Mouse (Mus musculus) brain, adult 2 months (tissue): Measurements from ENCODE around the gene Trnp1.
"Not testable (repeated sequence)": the region's sequence is repeated elsewhere in the genome, so short reads cannot be mapped to it uniquely, and the experiment has no call there.

Source experiments
- DNase-seq: peaks from one replicate; pipeline ENCODE4 v3.0.0; 2011; ENCODE audit warnings: low read depth, low spot score

Gene Trnp1

DNA sequence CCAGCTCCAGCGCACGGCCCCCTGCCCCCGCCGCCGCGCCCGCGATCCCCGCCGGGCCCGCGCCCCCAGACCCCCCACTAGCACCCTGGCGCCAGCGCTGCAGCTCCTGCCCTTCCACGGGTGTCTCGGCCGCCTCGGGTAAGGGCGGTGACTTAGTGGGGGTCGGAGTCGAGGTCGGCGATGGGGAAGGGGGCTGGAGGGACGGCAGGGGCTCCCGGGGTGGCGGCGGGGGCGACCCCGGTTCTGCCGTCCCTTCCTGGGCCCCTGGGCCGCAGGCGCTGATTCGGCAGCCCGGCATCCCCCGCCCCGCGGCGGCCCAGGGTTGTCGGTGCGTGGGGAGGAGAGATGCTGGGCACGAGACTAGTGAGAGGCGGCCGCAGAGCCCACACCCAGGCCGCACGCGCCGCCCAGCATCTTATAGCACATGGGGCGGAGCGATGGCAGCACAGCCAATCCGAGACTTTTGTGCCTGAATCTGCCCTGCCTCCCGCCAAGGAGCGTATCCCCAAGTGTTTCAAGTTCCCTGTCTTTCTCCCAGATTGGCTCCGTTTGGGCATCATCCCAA lies at the start of gene Trnp1:
Gene Trnp1 (minus strand): TSS at position 391 of the 565 bp plus-strand sequence.
- peak; percentile 98 for DNase-seq

DNA sequence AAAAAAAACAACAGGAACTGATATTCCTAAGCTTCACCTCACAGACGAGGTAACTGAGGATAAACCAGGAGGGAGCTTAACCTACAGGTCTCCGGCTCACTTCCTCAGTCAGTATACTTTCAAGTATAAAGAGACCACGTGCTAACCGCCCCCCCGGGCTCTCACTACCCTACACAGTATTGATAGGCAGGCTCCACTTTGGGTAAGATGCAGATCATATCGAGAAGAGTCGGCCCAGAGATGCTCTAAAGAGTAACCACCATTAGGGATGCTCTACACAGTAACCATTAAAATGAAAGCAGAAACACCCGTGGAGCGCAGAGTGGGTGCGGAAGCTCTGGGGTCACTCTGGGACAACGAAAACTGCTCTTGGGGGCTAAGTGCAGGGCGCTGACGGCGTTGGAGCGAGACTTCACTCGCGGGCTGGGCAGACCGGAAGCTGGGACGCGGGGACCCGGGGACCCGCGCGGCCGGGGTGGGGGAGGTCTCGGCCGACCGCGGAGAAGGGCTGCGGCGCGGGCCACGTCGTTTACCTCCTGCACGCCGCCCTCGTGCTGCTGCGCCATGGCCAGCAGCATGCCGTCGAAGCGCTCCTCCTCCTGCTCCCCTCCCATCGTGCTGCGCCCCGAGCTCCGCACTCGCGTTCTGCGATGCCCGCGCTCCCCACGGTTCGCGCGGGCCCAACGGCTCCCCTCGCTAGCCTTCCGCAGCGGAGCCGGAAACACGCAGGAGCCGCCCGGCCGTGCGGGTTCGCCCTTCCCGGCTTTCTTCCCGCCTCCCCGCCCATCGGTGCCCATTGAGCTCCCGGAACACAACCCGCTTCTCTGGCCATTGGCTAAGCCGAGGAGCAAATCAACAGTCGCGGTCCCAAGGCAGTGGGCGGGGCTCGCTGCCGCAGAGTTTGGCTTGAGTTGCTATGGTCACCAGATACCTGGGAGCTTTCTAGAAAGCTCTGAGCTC lies 47.2 kb upstream of the Trnp1 start, which contains the start of gene Nudc:
Gene Nudc (minus strand): TSS at position 725 of the 960 bp plus-strand sequence.
- DNase-seq: peak; percentile 98

DNA sequence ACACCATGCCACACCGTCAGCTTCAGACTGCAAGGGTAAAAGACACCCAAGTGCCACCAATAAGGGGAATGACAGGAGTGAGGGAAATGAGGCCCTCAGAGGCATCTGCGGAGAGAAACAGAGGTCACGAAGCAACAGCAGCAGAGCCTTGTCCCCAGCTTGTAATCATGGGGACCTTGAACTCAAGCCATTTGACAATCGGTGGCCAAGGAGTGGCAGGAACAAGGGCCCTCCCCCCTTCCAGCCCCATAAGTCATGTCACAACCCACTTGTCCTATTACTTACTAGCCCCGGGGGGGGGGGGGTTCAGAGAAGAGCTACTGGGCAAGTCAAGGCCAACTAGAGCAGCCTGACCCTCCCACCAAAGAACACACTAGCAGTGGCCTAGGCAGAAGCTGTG lies 38.3 kb upstream of the Trnp1 start:
- no peak for DNase-seq

DNA sequence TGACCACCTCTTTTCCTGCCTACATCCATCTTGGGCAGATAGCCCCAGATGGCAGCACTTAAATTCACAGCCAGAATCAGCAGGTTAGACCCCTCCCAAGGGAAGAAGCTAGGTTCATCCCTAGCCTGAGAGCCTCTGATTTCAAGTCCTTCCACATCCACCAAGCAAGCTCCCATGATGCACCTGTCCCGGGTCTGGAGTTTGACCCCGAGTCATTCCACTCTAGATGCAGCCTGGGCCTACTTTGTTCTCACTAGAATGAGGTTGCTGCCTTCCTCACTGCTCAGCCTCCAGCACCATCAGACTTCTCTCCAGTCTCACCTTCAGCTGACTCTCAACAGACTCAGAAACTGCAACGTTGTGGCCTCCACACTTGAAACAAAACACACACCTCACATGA lies 37.7 kb upstream of the Trnp1 start:
- no peak for DNase-seq

DNA sequence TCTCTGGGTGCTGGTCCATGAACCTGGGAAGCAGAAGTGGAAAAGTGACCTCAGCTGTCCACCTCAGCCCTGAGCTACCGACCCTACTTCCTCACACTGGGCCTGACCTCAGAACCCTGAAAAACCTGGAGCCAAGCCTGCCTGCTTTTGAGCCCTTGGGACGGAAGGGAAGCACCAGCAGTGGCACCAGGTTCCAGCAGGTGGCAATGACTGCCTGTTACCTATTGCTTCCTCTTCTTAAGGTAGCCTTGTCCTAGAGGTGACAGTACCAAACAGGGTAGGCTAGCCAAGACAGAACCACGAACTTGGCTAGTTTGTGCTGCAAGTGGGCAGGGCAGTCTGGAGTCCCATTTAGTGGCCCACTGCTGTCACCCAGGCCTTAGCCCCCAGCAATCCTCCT lies 34.4 kb upstream of the Trnp1 start:
- DNase-seq: no peak

DNA sequence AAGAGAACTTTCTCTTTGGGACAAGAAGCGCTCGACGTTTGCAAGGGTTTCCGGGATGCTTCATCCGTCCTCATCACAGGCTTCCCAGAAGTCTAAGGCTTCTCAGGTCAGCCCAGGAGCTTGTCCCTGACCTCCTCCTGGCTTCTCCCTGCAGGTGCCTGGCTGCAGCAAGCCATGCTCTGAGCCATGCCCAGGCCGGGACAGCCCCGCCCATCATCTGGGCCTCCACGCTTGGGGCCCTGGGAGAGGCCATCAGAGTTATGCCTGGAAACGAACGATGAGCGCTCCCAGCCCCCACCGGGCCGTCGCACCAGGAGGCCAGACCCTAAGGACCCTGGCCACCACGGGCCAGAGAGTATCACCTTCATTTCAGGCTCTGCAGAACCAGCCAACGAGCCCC lies 29.4 kb upstream of the Trnp1 start:
- DNase-seq: no peak

DNA sequence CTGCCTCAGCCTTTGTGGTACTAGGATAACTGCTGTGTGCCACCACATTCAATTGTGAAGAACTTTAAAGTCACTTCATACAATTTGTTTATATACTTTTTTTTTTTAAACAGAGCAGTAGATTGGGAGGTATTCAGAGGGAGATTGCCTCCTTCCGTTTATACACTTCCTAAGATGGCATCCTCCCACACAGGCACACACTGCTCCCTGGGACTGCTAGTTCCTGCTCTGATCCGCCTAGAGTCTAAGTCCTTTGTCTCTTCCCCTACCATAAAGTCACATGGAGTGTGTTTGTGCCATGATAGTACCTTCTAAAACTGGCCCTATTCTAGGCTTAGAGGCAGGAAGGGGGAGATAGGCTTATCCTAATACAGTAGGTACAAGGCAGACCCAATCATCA lies 23.2 kb upstream of the Trnp1 start:
- DNase-seq: peak; percentile 63

DNA sequence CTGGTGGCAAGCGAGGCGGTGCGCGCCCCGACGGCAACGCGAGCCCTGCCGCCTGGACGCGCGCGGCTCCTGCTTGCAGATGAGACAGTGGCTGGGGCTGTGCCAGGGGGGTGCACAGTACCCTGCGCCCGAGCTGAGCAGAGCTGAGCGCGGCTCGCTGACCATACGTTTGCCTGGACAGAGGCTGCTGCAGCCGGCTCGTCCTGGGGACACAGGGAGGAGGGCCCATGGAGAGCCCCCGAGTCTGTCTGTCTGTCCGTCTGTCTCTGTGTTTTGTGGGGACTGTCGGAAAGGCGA lies 21.0 kb upstream of the Trnp1 start:
- DNase-seq: no peak

DNA sequence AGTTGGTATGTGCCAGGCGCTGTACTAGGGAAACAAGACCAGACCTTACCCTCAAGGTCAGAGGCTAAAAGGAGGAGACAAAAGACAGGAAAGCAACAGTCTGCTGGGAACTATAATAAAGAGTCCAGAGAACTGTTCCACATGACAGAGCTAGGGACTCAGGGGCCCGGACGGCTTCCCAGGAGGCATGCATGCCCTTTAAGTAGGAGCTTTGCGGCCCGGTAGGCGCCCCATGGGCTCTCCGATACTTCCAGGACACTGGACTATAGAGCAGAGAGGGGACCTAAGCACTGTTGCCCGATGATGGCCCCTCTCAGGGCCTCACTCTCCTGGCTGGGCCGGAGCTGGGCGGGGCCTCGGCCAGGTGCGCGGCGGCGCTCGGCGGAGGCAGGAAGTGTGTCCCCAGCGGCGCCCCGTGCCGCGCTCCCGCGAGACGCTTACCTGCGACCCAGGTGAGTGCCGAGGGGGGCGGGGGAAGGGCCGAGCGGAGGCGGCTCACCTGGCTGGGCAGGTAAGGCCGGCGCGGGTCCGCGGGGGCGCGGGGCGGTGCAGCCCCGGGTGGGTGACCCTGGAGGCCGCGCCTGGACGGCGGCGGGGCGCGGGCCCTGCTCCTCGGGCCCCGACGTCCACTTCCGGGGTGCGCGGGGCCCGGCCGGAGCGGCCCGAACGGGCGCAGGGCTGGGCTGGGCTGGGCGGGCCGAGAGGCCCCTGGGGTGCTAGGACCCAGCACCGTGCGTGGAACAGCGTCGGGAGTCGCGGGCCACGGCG lies 20.4 kb upstream of the Trnp1 start, which contains the start of gene Kdf1:
Gene Kdf1 (plus strand): TSS at position 363 of the 768 bp plus-strand sequence.
- no peak for DNase-seq

DNA sequence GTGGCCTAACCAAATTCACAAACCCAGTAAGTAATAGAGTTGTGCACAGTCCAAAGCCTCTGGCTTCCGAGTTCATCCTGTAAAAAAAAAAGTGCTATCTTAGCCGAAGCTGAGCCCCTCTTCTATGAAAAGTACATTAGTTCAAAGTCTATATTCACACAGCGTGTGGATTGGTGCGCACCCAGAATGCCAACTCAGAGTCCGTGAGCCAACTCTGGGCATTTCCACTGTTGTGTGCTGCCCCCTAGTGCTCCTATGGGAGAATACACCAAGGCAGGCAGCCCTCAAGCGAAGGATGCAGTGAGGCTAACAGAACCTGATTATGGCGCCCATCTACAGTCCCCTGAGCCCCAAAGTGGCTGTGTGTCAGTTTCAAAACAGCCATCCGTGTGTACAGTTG lies 14.6 kb upstream of the Trnp1 start:
- peak; percentile 83 for DNase-seq

DNA sequence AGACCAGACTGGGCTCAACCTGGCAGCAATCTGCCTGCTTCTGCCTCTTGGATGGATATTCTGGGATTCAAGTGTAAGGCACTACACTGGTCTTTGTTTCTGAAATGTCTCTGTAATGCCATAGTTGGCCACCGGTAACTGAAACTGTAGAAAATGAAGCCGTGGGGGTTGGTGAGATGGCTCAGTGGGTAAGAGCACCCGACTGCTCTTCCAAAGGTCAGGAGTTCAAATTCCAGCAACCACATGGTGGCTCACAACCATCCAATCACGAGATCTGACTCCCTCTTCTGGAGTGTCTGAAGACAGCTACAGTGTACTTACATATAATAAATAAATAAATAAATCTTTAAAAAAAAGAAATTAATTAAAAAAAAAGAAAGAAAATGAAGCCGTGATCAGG lies 14.2 kb upstream of the Trnp1 start:
- not testable (repeated sequence) for DNase-seq

DNA sequence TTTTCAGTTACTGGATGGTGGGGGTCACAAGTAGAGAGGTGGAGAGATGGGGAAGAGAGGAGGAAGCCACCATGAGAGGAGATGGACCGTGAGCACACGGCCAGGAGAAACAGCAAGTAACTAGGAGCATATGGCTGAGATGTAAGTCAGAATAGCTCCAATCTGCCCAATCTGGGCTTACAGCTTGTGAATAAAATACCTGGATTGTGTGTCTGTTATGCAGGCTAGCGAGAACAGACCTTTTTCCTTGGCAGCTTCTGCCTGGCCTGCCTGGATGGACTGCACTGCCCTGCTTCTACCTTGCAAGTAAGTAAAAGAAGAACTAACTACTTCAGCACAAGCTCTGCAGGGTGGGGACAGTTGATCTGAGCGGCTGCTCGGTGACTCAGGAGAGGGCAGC lies 12.7 kb upstream of the Trnp1 start:
- DNase-seq: peak; percentile 80

DNA sequence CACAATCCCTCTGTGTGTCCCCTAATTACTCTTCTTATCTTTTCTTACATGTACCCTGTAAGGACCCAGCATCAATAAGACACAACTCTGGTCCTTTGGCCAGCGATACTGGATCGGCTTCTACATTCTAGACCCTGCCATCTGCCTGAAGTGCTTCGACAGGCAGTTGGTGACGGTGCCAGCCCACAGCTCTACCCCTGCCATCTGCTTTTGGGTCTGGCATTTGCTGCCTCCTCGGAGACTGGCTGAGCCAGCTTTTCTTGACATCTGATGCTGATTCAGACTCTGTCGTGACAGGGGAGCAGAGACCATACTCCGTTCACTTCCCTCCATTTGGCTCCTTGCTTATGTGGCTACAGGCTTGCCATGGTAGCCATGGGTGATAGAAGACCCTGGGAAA lies 10.6 kb upstream of the Trnp1 start:
- peak; percentile 94 for DNase-seq

DNA sequence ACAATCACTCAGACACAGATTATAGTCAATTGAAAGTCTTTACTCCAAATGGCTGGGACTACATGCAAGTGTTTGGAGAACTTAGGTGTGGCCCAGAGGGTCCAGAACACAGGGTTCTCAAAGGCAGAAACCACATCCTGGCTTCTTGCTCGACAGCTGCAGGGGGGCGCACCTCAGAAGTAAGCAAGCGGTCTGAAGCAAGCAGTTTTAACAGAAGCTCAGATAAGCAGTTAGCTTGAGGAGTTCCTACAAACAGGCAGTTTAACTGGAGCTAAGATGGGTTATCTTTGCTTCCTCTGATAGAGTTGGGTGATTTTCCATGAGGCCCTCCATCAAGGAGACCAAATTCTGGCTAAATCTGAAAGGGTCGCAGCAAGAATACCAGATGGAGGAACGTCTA lies 8.2 kb upstream of the Trnp1 start:
- no peak for DNase-seq

DNA sequence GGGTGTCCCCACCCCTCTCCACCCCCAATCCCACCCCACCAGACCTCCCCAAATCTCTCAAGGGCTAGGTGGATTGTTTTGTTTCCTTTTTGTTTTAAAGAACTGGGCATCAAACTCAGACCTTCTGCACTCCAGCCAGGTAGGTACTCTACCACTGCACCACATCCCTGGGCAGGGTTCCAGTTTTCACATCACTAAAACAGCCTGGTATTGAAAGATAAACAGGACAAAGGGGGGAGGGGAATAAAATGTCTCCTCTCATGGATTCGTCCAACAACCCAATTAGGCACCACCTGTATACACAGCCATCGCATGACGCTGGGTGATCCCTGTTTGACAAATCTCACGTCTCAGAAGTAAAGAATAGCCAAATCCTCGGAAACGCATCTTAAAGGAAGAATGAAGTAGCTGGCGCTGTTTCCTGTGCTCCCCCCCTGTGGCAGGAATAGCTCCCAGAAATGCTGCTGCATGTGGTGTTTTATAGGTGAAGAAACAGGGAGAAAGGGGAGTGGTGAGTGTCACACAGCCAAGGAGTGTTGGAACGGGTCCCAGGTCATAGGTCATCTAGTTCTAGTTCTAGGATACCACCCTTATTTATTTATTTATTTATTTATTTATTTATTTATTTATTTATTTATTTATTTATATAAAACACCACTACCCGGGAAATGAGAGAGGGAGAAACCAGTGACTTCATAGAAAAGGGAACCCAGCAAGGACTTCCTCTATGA lies 6.6 kb upstream of the Trnp1 start:
- no peak for DNase-seq

DNA sequence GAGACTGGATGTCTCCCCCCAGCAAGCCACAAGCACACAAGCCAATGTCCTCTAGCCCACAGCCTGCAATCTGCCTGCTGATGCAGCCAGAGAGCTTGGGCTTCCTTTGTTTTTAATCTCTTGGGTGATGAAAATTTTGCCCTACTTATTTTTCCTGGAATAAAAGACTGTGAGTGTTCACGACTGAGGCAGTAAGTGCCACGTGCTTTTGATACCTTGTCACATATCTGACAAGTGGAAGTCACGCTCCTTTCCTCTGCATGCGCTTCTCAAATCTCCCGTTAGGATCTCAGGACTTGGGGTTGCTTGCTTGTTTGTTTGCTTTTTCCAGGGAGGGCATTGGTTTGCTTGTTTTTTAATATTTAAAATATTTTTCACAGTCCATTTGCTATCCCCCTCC lies 6.0 kb upstream of the Trnp1 start:
- DNase-seq: peak; percentile 45

DNA sequence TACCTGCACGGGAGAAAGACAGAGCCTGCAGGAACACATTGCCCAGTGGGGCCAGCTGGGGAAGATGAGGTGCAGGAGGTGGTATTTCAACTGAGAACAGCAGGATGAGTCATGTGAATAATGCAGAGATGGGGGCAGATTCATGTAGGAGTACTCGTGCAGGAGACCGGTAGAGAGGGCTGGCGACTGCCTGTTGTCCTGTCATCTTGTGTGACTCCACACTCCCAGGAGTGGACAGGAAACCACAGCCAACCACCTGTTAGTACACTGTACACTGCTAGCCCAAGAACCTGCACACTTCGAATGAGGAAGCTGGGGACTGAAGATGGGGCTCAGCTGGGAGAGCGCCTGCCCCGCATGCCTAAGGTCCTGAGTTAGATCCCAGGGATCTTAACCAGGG lies 3.2 kb upstream of the Trnp1 start:
- peak; percentile 66 for DNase-seq

DNA sequence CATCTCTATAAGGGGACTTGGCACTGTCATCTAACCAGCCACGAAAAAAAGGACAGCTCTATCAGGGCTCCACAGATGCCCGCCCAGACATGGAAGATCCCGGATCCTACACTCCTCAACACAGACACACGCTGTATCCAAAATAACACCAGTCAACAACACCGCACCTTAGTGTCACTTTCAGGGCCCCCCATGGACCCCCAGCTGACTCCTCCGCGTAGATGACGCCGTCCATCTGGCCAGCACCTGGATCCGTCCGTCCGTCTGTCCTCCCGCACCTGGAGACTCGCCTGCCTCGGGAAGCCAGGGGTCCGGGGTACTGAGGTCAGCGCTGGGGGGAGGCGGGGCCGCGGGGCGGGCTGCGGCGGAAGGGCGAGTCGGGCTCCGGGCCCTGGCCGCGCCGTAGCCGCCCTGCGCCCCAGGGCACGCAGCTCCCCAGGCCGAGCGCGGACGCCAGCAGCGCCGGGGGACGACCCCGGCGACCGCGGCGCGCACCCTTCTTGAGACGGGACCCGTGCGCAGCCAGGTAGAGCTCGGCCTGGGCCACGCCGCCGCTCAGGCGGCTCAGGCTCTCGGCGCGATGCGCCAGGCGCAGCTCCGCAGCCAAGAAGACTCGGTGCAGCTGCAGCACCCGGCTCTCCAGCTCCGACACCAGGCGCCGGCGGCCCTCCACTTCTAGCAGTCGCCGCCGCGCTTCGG lies 740 bp downstream of the Trnp1 start:
- peak; percentile 49 for DNase-seq

DNA sequence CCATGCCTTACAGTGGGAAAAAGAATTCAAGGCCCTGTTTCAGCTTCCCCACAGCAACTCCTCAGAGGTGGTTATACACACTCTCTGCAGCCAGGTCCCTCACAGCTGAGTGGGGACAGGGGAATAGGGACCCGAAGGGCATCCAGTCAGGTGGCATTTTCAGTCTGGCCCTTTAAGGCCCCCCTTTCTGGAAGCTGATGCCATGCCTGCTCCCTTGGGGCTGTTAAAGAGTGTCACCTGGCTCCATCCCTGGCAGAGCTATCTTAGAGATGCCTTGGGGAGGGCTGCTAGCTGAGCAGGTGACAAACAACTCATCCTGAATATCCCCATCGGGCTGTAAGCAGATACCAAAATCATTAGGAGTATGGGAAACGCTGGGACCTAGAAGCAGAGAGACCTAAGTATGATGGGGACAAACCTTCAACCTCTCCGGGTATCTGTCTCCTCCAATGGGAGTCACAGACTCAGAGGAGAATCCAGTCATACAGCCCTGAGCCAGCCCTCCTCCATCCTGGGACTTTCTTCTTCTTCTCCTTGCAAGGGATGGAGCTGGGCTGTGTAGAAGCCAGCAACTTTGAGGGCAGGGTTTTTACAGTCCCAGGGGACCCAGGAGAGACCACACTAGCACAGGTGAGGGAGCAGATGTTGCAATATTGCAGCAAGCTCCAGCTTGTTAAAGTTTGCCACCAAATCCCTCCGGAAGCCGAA lies 1.5 kb downstream of the Trnp1 start:
- DNase-seq: peak; percentile 82

DNA sequence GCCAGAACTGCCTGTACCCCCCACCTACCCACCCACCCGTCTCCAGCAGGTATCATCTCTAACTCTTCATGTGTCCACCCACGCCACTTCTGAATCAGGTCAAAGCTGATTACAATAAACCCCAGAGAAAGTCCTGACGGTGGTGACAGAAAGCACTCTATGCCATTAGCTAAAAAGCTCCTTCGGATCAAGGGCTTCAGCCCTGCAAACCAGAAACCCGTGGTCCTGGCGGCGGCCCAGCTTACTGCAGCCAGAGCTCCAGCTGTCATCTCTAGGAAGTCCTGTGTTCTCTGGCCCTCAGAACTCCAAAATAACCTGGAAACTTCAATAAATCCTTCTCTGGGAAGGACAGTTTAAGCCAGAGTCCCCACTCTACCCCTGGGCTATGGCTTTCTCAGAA lies 2.6 kb downstream of the Trnp1 start:
- peak; percentile 75 for DNase-seq
